Mouse (Mus musculus): ENCODE measurements at regions not wholly inside any gene's neighbourhood (a gene's known extent, or its start where the extent isn't known, plus 50 kb on each side); places are given as distances from the start of the nearest gene placed in this dataset.

GRCm38 (mm10) chr2:17091454-17091853 lies 639.8 kb downstream of the Nebl start:
- TF ChIP-seq CTCF (IDR thresholded peaks at IDR 0.05; ENCODE audit: low read depth, low read length) (no peak), POLR2A (IDR thresholded peaks at IDR 0.05; ENCODE audit: extremely low read depth, insufficient read depth, low read length) (no peak)

Data from liver, adult 2 months (tissue).